8 mouse cellular contexts compared by ENCODE assay signal in the genomic region with DNA sequence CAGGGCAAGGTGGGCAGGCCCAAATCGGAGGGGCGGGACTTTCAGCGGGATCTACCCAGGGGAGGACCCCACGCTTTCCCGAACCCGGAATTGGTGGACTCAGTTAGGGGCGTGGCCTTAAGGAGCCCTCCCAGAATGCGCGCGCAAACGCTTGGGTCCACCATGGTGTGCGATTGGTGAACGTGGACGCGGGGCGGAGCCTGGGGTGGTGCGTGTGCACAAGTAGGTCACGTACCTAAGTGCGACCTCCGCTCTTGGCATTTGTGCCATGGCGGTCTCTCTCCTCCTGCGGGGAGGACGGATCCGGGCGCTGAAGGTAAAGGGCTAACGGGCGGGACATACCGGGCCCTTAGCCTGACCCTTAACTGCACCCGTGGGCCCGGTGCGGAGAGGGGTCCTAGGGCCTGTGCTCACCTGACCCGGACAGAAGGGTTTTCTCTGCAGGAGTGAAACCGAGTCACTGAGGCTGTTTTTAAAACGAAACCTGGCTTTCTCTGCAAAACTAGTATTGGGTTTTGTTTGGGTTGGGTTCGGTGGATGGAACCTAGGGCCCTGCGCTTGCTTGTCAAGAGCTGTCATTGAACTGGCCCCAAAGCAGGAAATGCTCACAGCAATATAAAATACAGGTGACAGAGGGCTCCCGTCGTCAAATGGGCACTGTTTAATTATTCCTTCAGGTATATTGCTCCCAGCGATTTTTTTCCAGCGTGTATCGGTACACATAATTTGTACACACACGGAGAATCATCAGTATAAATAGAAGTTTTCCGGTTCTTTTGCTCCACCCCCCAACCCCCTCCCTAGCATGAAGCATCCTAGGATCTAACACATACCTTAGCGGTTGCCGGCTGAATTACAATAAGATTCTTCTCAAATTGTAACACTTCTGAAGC. TPM values are rescaled to one million over a fixed set of nuclear protein-coding genes. Genes with fewer than 3 reads are reported as not detected.
DNase-seq lines count a peak whose midpoint lies in the region; ATAC-seq and TF ChIP-seq lines count a peak whose summit lies in the region.

Wdr4 (minus strand) TSS at position 35 of the 893 bp plus-strand sequence.
Ndufv3 (plus strand) TSS at position 170 of the 893 bp plus-strand sequence.

- peaks cover 1 to 3% of the 10 kb centered on the region in 2 experiments; a peak in 2 of 4 replicates for H3K36me3 ChIP-seq in MEL (ENCODE audit: control insufficient read depth in 1 of 2, insufficient read depth in 2 of 2, low read length in 2 of 2)
- no peaks in the 10 kb centered on the region for H3K36me3 ChIP-seq in forebrain, postnatal 0 days (ENCODE audit: insufficient read depth)
- H3K36me3 ChIP-seq in lung, embryonic 15.5 days, result peaks cover 9% of the 10 kb centered on the region; the same call in 1 of the 2 replicates

- peak within 1 kb of the TSS; percentile 51 for H3K27ac ChIP-seq in MEL (ENCODE audit: control insufficient read depth, low read depth, low read length)
- H3K27ac ChIP-seq in cerebellum, adult 2 months (ENCODE audit: insufficient read depth, low read length), result peak within 1 kb of the TSS; percentile 93
- H3K27ac ChIP-seq in forebrain, postnatal 0 days (ENCODE audit: low read depth, low read length), result peak within 1 kb of the TSS; percentile 74; the same call in 1 of the 2 replicates
- H3K27ac ChIP-seq in lung, embryonic 15.5 days, result peak within 1 kb of the TSS; percentile 78

- peak; percentile 100 for DNase-seq in MEL (ENCODE audit: low read depth, low spot score)
- DNase-seq in cerebellum, adult 2 months, result peak; percentile 99
- peak; percentile 100 for DNase-seq in forebrain, postnatal 0 days
- DNase-seq in heart, postnatal 4 days, result peak; percentile 99
- DNase-seq in layer of hippocampus, adult 8-10 months (ENCODE audit: low spot score in 2 of 2), result peak; percentile 98 to 99
- DNase-seq in ovary, adult 18-20 months (ENCODE audit: low spot score), result peak; percentile 98
- DNase-seq in thymus, postnatal 0 days (ENCODE audit: low spot score), result peak; percentile 100

- peak within 1 kb of the TSS; percentile 82 for H3K9ac ChIP-seq in MEL (ENCODE audit: control insufficient read depth, low read depth, low read length, poor library complexity, severe bottlenecking)
- H3K9ac ChIP-seq in forebrain, postnatal 0 days, result peak within 1 kb of the TSS; percentile 67
- peak within 1 kb of the TSS; percentile 70 for H3K9ac ChIP-seq in lung, embryonic 15.5 days

- TF ChIP-seq CTCF in MEL (IDR thresholded peaks at IDR 0.05 in 2 of 3, conservative IDR thresholded peaks at IDR 0.05 in 1 of 3; ENCODE audit: control insufficient read depth in 1 of 3, insufficient read depth in 1 of 3, low read depth in 2 of 3, low read length in 3 of 3, poor library complexity in 1 of 3, severe bottlenecking in 1 of 3), result no peak; a peak in 1 of 6 replicates
- TF ChIP-seq CTCF in cerebellum, adult 2 months (IDR thresholded peaks at IDR 0.05; ENCODE audit: borderline replicate concordance, insufficient read depth, low read depth, low read length), result no peak
- peak; percentile 28; the same call in 1 of the 2 replicates for TF ChIP-seq CTCF in forebrain, postnatal 0 days (IDR thresholded peaks at IDR 0.05; ENCODE audit: low read depth)

- H3K4me1 ChIP-seq in MEL (ENCODE audit: control insufficient read depth in 1 of 2, insufficient read depth in 2 of 2, low read length in 2 of 2), result no peaks in the 10 kb centered on the region
- H3K4me1 ChIP-seq in cerebellum, adult 2 months (ENCODE audit: control insufficient read depth, insufficient read depth, low read length), result peaks cover 8% of the 10 kb centered on the region; the same call in 1 of the 2 replicates
- H3K4me1 ChIP-seq in forebrain, postnatal 0 days (ENCODE audit: insufficient read depth), result peaks cover 17% of the 10 kb centered on the region
- H3K4me1 ChIP-seq in lung, embryonic 15.5 days, result peaks cover 12% of the 10 kb centered on the region

- H3K9me3 ChIP-seq in MEL (replicated peaks; ENCODE audit: insufficient read depth, low read length), result no peaks in the 10 kb centered on the region
- H3K9me3 ChIP-seq in forebrain, postnatal 0 days (ENCODE audit: low read length), result no peaks in the 10 kb centered on the region
- H3K9me3 ChIP-seq in lung, embryonic 15.5 days, result no peaks in the 10 kb centered on the region

- TF ChIP-seq EP300 in MEL (IDR thresholded peaks at IDR 0.05; ENCODE audit: low read depth in 1 of 2, low read length in 2 of 2), result no peak

- H3K79me2 ChIP-seq in MEL (ENCODE audit: control insufficient read depth, insufficient read depth, low read length, poor library complexity), result peaks cover 2% of the 10 kb centered on the region; the same call in 1 of the 2 replicates

- peak; percentile 67 to 93 for TF ChIP-seq POLR2A in MEL (IDR thresholded peaks at IDR 0.05; ENCODE audit: control insufficient read depth in 1 of 2, insufficient read depth in 1 of 2, low read depth in 1 of 2, low read length in 2 of 2, poor library complexity in 1 of 2)
- peak; percentile 95 for TF ChIP-seq POLR2A in cerebellum, adult 2 months (IDR thresholded peaks at IDR 0.05; ENCODE audit: borderline replicate concordance, insufficient read depth, low read length)

- peak within 1 kb of the TSS; percentile 69 for H3K4me2 ChIP-seq in forebrain, postnatal 0 days (ENCODE audit: low read depth)
- peak within 1 kb of the TSS; percentile 72 for H3K4me2 ChIP-seq in lung, embryonic 15.5 days

- ATAC-seq in forebrain, postnatal 0 days, result peak; percentile 98
- peak; percentile 98 for ATAC-seq in lung, embryonic 15.5 days (ENCODE audit: borderline replicate concordance, extremely low read depth, low FRiP score, low TSS enrichment)

- H3K4me3 ChIP-seq in MEL (ENCODE audit: control insufficient read depth in 1 of 2, insufficient read depth in 1 of 2, low read depth in 2 of 2, low read length in 2 of 2), result peak within 1 kb of the TSS; percentile 81 to 93
- H3K4me3 ChIP-seq in cerebellum, adult 2 months (replicated peaks; ENCODE audit: insufficient read depth, low read depth, low read length), result peak within 1 kb of the TSS; percentile 74
- H3K4me3 ChIP-seq in forebrain, postnatal 0 days (ENCODE audit: low read depth, low read length), result peak within 1 kb of the TSS; percentile 69
- H3K4me3 ChIP-seq in lung, embryonic 15.5 days, result peak within 1 kb of the TSS; percentile 79

- H3K27me3 ChIP-seq in MEL (ENCODE audit: control insufficient read depth in 1 of 2, insufficient read depth in 2 of 2, low read length in 2 of 2), result no peaks in the 10 kb centered on the region
- no peaks in the 10 kb centered on the region for H3K27me3 ChIP-seq in cerebellum, adult 2 months (ENCODE audit: control insufficient read depth, insufficient read depth, low read length)
- H3K27me3 ChIP-seq in forebrain, postnatal 0 days (ENCODE audit: insufficient read depth, low read length), result no peaks in the 10 kb centered on the region
- no peaks in the 10 kb centered on the region for H3K27me3 ChIP-seq in lung, embryonic 15.5 days

- WGBS in cerebellum, adult 2 months, result under 1% methylated on average over 45 of the region's 45 CpGs
- 2% methylated on average over 45 of the region's 45 CpGs for WGBS in forebrain, postnatal 0 days
- 1% methylated on average over 45 of the region's 45 CpGs for WGBS in lung, embryonic 15.5 days

- TF ChIP-seq RAD21 in MEL (IDR thresholded peaks at IDR 0.05; ENCODE audit: low read depth, low read length), result no peak

TF ChIP-seq in MEL, 35 proteins besides CTCF, POLR2A, EP300 and RAD21:
- TF ChIP-seq HCFC1 (IDR thresholded peaks at IDR 0.05; ENCODE audit: low read depth, low read length) (peak; percentile 73), UBTF (IDR thresholded peaks at IDR 0.05; ENCODE audit: borderline replicate concordance, insufficient read depth, low read depth, low read length) (no peak), NRF1 (IDR thresholded peaks at IDR 0.05; ENCODE audit: insufficient read depth, low read depth, low read length, poor library complexity, severe bottlenecking) (peak; percentile 79), SIN3A (IDR thresholded peaks at IDR 0.05; ENCODE audit: low read length) (peak; percentile 33; the same call in 1 of the 2 replicates), ZMIZ1 (IDR thresholded peaks at IDR 0.05; ENCODE audit: low read depth, low read length) (peak; percentile 51; the same call in 1 of the 2 replicates), TBP (IDR thresholded peaks at IDR 0.05; ENCODE audit: low read depth, low read length) (peak; percentile 78), CHD1 (IDR thresholded peaks at IDR 0.05; ENCODE audit: low read depth, low read length) (no peak), NELFE (IDR thresholded peaks at IDR 0.05; ENCODE audit: low read depth, low read length) (peak; percentile 79), ELF1 (IDR thresholded peaks at IDR 0.05; ENCODE audit: low read depth, low read length) (peak; percentile 86), MXI1 (IDR thresholded peaks at IDR 0.05; ENCODE audit: low read depth, low read length) (peak; percentile 52; the same call in 1 of the 2 replicates), ETS1 (IDR thresholded peaks at IDR 0.05; ENCODE audit: low read depth, low read length) (no peak), ZKSCAN1 (IDR thresholded peaks at IDR 0.05; ENCODE audit: low read depth, low read length) (no peak)

RNA-seq across cellular contexts. Expression of gene Wdr4, which starts in this region (rescaled TPM):
- total RNA-seq in MEL (2012; rRNA removed), result 104 and 118 TPM in 2 replicates
- polyA plus RNA-seq in MEL (2012; ENCODE audit: insufficient read depth in 1 of 2, insufficient read length in 2 of 2, low read depth in 1 of 2, low replicate concordance in 2 of 2, missing spikeins in 1 of 2), result 100 to 1,000 TPM in 1 of 2 experiments, not detected in 1; 109 TPM
- polyA plus RNA-seq in cerebellum, adult 2 months (2012; rRNA removed), result 25.1 and 25.4 TPM in 2 replicates
- 54.4 and 55.7 TPM in 2 replicates for total RNA-seq in forebrain, postnatal 0 days (2014; rRNA removed)
- 28.7 and 31.7 TPM in 2 replicates for polyA plus RNA-seq in forebrain, postnatal 0 days (2015; fragmentation: Nextera tagmentation; extraction: Ambion mirVana)
- total RNA-seq in heart, postnatal 4 days (2021), result 10 to 100 TPM; 15.9 to 16.4 TPM
- 10 to 100 TPM; 20.3 to 32.1 (median 23.7) TPM for total RNA-seq in layer of hippocampus, adult 8-10 months (2022)
- polyA plus RNA-seq in lung, embryonic 15.5 days (2015; fragmentation: Nextera tagmentation; extraction: Ambion mirVana), result 38.0 and 39.9 TPM in 2 replicates
- polyA plus RNA-seq in thymus, postnatal 0 days (2015; fragmentation: Nextera tagmentation; extraction: Ambion mirVana), result 23.9 and 24.7 TPM in 2 replicates

RNA-seq across cellular contexts. Expression of gene Ndufv3, which starts in this region (rescaled TPM):
- 189 and 198 TPM in 2 replicates for total RNA-seq in MEL (2012; rRNA removed)
- polyA plus RNA-seq in MEL (2012; ENCODE audit: insufficient read depth in 1 of 2, insufficient read length in 2 of 2, low read depth in 1 of 2, low replicate concordance in 2 of 2, missing spikeins in 1 of 2), result 1,000 to 10,000 TPM in 1 of 2 experiments, 100 to 1,000 TPM in 1; 158 to 1,046 TPM
- 421 and 446 TPM in 2 replicates for polyA plus RNA-seq in cerebellum, adult 2 months (2012; rRNA removed)
- total RNA-seq in forebrain, postnatal 0 days (2014; rRNA removed), result 337 and 459 TPM in 2 replicates
- 500 and 583 TPM in 2 replicates for polyA plus RNA-seq in forebrain, postnatal 0 days (2015; fragmentation: Nextera tagmentation; extraction: Ambion mirVana)
- 100 to 1,000 TPM; 873 to 920 TPM for total RNA-seq in heart, postnatal 4 days (2021)
- total RNA-seq in layer of hippocampus, adult 8-10 months (2022), result 100 to 1,000 TPM; 239 to 270 (median 244) TPM
- 237 and 240 TPM in 2 replicates for polyA plus RNA-seq in lung, embryonic 15.5 days (2015; fragmentation: Nextera tagmentation; extraction: Ambion mirVana)
- polyA plus RNA-seq in thymus, postnatal 0 days (2015; fragmentation: Nextera tagmentation; extraction: Ambion mirVana), result 425 and 444 TPM in 2 replicates

Comparison
In these comparisons a context has a peak if more than half of its experiments do, and no peak if none do; other contexts are left out.
1. Peak in every context shown above with its lines: DNase-seq, ATAC-seq, H3K4me3 ChIP-seq and H3K27ac ChIP-seq.